Mouse (Mus musculus): ENCODE results near the gene Zfpm1. TPM values are rescaled to one million over a fixed set of nuclear protein-coding genes. Genes with fewer than 3 reads are reported as not detected.

Gene Zfpm1
- polyA plus RNA-seq, 1 experiment from 2014 or later, result 2.9 TPM

GRCm38 (mm10) chr8:122245161-122245560 is 36.8 kb upstream of the Zfpm1 start:
- DNase-seq (no peak), ATAC-seq (ENCODE audit: insufficient read depth) (no peak)
- Histone ChIP-seq H3K9me3 (ENCODE audit: low read depth, low read length) (no peaks in the 10 kb centered on the region), H3K27me3 (ENCODE audit: insufficient read depth, low read length) (no peaks in the 10 kb centered on the region), H3K4me3 (ENCODE audit: low read depth, low read length) (no peak overlapping the region), H3K4me1 (ENCODE audit: insufficient read depth) (0 out of 2 replicates have a peak, but pooled peaks cover 3% of the 10 kb centered on the region), H3K4me2 (no peak overlapping the region), H3K9ac (no peak overlapping the region), H3K36me3 (ENCODE audit: insufficient read depth) (no peaks in the 10 kb centered on the region), H3K27ac (ENCODE audit: low read depth) (no peak overlapping the region)
- no peak for TF ChIP-seq CTCF (IDR thresholded peaks at IDR 0.05; ENCODE audit: low read depth)
- WGBS, result 61% methylated on average over 6 of the region's 6 CpGs

GRCm38 (mm10) chr8:122246257-122247211 is 35.4 kb upstream of the Zfpm1 start:
- no peak overlapping the region for H3K4me2 ChIP-seq
- ATAC-seq (ENCODE audit: insufficient read depth), result no peak; the same call in 1 of the 2 replicates
- H3K27me3 ChIP-seq (ENCODE audit: insufficient read depth, low read length), result no peaks in the 10 kb centered on the region
- no peaks in the 10 kb centered on the region for H3K36me3 ChIP-seq (ENCODE audit: insufficient read depth)
- no peak for TF ChIP-seq CTCF (IDR thresholded peaks at IDR 0.05; ENCODE audit: low read depth)
- H3K9me3 ChIP-seq (ENCODE audit: low read depth, low read length), result no peaks in the 10 kb centered on the region
- peak; percentile 63 for DNase-seq
- 0 out of 2 replicates have a peak, but pooled peaks cover 3% of the 10 kb centered on the region for H3K4me1 ChIP-seq (ENCODE audit: insufficient read depth)
- WGBS, result 34% methylated on average over 12 of the region's 12 CpGs
- no peak overlapping the region for H3K9ac ChIP-seq
- H3K4me3 ChIP-seq (ENCODE audit: low read depth, low read length), result no peak overlapping the region
- no peak overlapping the region for H3K27ac ChIP-seq (ENCODE audit: low read depth)

- TF ChIP-seq CTCF (IDR thresholded peaks at IDR 0.05; ENCODE audit: low read depth), result no peak
- H3K4me3 ChIP-seq (ENCODE audit: low read depth, low read length), result no peak overlapping the region
- H3K9me3 ChIP-seq (ENCODE audit: low read depth, low read length), result no peaks in the 10 kb centered on the region
- H3K4me2 ChIP-seq, result no peak overlapping the region
- 71% methylated on average over 1 of the region's 1 CpGs for WGBS
- ATAC-seq (ENCODE audit: insufficient read depth), result no peak
- no peak overlapping the region for H3K9ac ChIP-seq
- no peaks in the 10 kb centered on the region for H3K4me1 ChIP-seq (ENCODE audit: insufficient read depth)
- H3K27me3 ChIP-seq (ENCODE audit: insufficient read depth, low read length), result no peaks in the 10 kb centered on the region
- no peak overlapping the region for H3K27ac ChIP-seq (ENCODE audit: low read depth)
- DNase-seq, result no peak
- H3K36me3 ChIP-seq (ENCODE audit: insufficient read depth), result no peaks in the 10 kb centered on the region
Measured at GRCm38 (mm10) chr8:122251739-122252138, 30.2 kb upstream of the Zfpm1 start.

DNA sequence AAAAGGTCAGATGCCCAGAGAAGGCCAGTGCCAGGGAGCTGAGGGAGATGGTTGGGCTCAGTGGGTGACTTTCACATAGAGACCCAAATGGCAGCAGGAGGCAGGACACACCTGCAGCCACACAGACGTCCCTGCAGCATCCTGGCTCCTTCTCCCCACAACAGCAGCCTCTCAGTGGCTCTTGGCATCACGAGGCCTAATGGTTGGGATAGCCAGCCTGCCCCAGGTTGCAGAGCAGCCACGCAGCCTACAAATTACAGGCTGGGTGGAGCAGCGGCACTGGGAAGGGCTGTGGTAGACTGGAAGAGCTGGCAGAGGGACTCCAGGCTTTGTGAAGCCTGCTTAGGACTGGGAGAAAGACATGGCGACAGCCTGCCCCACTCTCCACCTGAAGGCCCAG is 29.6 kb upstream of the Zfpm1 start:
- Histone ChIP-seq H3K4me2 (no peak overlapping the region), H3K27ac (ENCODE audit: low read depth) (no peak overlapping the region), H3K27me3 (ENCODE audit: insufficient read depth, low read length) (no peaks in the 10 kb centered on the region), H3K9me3 (ENCODE audit: low read depth, low read length) (no peaks in the 10 kb centered on the region), H3K4me3 (ENCODE audit: low read depth, low read length) (no peak overlapping the region), H3K36me3 (ENCODE audit: insufficient read depth) (no peaks in the 10 kb centered on the region), H3K4me1 (ENCODE audit: insufficient read depth) (no peaks in the 10 kb centered on the region), H3K9ac (no peak overlapping the region)
- 56% methylated on average over 5 of the region's 5 CpGs for WGBS
- ATAC-seq (ENCODE audit: insufficient read depth), result no peak
- DNase-seq, result no peak
- TF ChIP-seq CTCF (IDR thresholded peaks at IDR 0.05; ENCODE audit: low read depth), result no peak

DNA sequence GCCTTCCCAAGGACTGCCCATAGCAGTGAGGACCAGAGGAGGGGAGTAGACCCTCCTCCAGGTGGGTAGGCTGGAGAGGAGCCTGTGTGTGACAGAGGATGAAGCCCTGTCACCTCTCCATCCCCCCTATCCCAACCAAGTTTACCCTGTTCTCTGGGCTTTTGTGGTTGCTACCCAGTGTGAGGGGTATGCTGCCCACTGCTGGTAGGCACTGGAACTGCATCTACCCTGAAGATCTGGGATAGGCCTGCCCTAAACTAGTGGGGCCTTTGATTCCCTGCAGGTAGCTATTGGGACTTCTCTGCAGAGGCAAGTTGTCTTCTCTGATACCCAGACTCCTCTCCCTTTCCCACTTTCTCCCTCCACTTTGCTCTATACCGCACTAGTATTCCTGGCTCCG is 22.6 kb upstream of the Zfpm1 start:
- no peaks in the 10 kb centered on the region for H3K4me1 ChIP-seq (ENCODE audit: insufficient read depth)
- DNase-seq, result peak; percentile 87
- peak; percentile 18; the same call in 1 of the 2 replicates for ATAC-seq (ENCODE audit: insufficient read depth)
- 52% methylated on average over 2 of the region's 2 CpGs for WGBS
- no peak overlapping the region for H3K27ac ChIP-seq (ENCODE audit: low read depth)
- H3K9me3 ChIP-seq (ENCODE audit: low read depth, low read length), result no peaks in the 10 kb centered on the region
- H3K36me3 ChIP-seq (ENCODE audit: insufficient read depth), result no peaks in the 10 kb centered on the region
- H3K27me3 ChIP-seq (ENCODE audit: insufficient read depth, low read length), result no peaks in the 10 kb centered on the region; the same call in 1 of the 2 replicates
- TF ChIP-seq CTCF (IDR thresholded peaks at IDR 0.05; ENCODE audit: low read depth), result peak; percentile 100
- H3K4me3 ChIP-seq (ENCODE audit: low read depth, low read length), result no peak overlapping the region
- H3K4me2 ChIP-seq, result no peak overlapping the region
- H3K9ac ChIP-seq, result no peak overlapping the region

DNA sequence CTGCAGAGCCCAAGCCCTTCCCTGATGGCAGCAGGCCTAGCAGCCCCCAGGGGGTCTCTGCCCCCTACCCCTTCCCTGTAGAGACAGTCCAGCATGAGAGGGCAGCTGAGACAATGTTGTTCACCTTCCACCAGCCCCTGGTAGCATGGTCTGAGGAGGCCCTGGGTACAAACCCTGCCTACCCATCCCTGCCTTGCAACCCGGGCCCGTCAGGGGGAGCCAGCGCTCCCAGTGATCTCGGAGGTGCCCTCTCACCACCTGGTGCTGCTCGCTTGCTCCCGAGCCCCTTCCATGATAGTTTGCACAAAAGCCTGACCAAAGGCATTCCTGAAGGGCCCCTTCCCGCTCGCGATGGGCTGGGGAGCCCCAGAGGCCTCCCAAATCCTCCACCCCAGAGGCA is 21.2 kb upstream of the Zfpm1 start:
- DNase-seq (no peak), ATAC-seq (ENCODE audit: insufficient read depth) (no peak)
- Histone ChIP-seq H3K9ac (no peak overlapping the region), H3K27me3 (ENCODE audit: insufficient read depth, low read length) (no peaks in the 10 kb centered on the region; the same call in 1 of the 2 replicates), H3K36me3 (ENCODE audit: insufficient read depth) (no peaks in the 10 kb centered on the region), H3K4me1 (ENCODE audit: insufficient read depth) (no peaks in the 10 kb centered on the region), H3K9me3 (ENCODE audit: low read depth, low read length) (no peaks in the 10 kb centered on the region), H3K27ac (ENCODE audit: low read depth) (no peak overlapping the region), H3K4me3 (ENCODE audit: low read depth, low read length) (no peak overlapping the region), H3K4me2 (no peak overlapping the region)
- 47% methylated on average over 9 of the region's 9 CpGs for WGBS
- TF ChIP-seq CTCF (IDR thresholded peaks at IDR 0.05; ENCODE audit: low read depth), result peak; percentile 10; the same call in 1 of the 2 replicates

DNA sequence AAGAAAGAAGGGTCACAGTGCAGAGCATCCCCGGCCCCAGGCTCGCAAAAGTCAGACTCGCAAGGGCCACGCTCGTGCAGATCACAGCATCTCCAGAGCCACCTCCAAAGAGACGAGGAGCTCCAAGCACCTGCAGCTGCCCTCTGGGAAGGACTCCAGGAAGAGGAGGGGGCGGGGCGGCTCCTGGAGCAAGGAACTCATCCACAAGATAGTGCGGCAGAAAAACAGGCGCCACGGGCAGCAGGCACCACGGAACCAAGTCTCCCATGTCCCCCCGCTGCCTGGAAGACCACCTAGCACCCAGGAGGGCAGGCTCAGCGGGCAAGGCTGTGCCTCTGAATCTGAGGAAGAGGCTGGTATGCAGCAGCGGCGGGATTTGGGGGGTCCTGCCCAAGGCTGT is 19.1 kb upstream of the Zfpm1 start:
- no peak for TF ChIP-seq CTCF (IDR thresholded peaks at IDR 0.05; ENCODE audit: low read depth)

More for the DNA sequence above, 19.1 kb upstream of the Zfpm1 start:
- no peak overlapping the region for H3K27ac ChIP-seq (ENCODE audit: low read depth)
- H3K36me3 ChIP-seq (ENCODE audit: insufficient read depth), result no peaks in the 10 kb centered on the region
- ATAC-seq (ENCODE audit: insufficient read depth) (no peak), DNase-seq (no peak)
- no peak overlapping the region for H3K9ac ChIP-seq
- H3K4me3 ChIP-seq (ENCODE audit: low read depth, low read length), result no peak overlapping the region
- no peaks in the 10 kb centered on the region for H3K4me1 ChIP-seq (ENCODE audit: insufficient read depth)
- H3K4me2 ChIP-seq, result no peak overlapping the region
- no peaks in the 10 kb centered on the region; the same call in 1 of the 2 replicates for H3K27me3 ChIP-seq (ENCODE audit: insufficient read depth, low read length)
- WGBS, result 58% methylated on average over 16 of the region's 16 CpGs
- H3K9me3 ChIP-seq (ENCODE audit: low read depth, low read length), result no peaks in the 10 kb centered on the region

All from lung, embryonic 14.5 days (tissue).